Mouse (Mus musculus): ENCODE data around the gene Exoc3l4. TPM values are rescaled to one million over a fixed set of nuclear protein-coding genes. Genes with fewer than 3 reads are reported as not detected.

Exoc3l4 gene
- 6.5 and 10.0 TPM in 2 replicates for polyA plus RNA-seq (2012; rRNA removed)

GRCm38 (mm10) chr12:111416921-111417779, at the start of gene Exoc3l4:
Gene Exoc3l4, plus strand, starts transcription at chr12:111417017.
- Histone ChIP-seq H3K4me3 (replicated peaks; ENCODE audit: insufficient read depth, low read depth, low read length) (no peak within 1 kb of the TSS), H3K4me1 (ENCODE audit: control insufficient read depth, insufficient read depth, low read length) (no peaks in the 10 kb centered on the region), H3K27ac (ENCODE audit: insufficient read depth, low read length) (no peak within 1 kb of the TSS), H3K27me3 (ENCODE audit: control insufficient read depth, insufficient read depth, low read length) (no peaks in the 10 kb centered on the region)
- no peak for TF ChIP-seq CTCF (IDR thresholded peaks at IDR 0.05; ENCODE audit: borderline replicate concordance, insufficient read depth, low read depth, low read length)
- TF ChIP-seq POLR2A (IDR thresholded peaks at IDR 0.05; ENCODE audit: borderline replicate concordance, insufficient read depth, low read length) = no peak
- no peak for DNase-seq
- whole genome bisulfite sequencing = 16% methylated on average over 17 of the region's 17 CpGs

- no peaks in the 10 kb centered on the region for H3K27me3 ChIP-seq (ENCODE audit: control insufficient read depth, insufficient read depth, low read length)
- TF ChIP-seq CTCF (IDR thresholded peaks at IDR 0.05; ENCODE audit: borderline replicate concordance, insufficient read depth, low read depth, low read length) (no peak), POLR2A (IDR thresholded peaks at IDR 0.05; ENCODE audit: borderline replicate concordance, insufficient read depth, low read length) (no peak)
- 58% methylated on average over 7 of the region's 7 CpGs for WGBS
- no peak overlapping the region for H3K4me3 ChIP-seq (replicated peaks; ENCODE audit: insufficient read depth, low read depth, low read length)
- no peak for DNase-seq
- H3K27ac ChIP-seq (ENCODE audit: insufficient read depth, low read length) = no peak overlapping the region
- peaks cover 24% of the 10 kb centered on the region for H3K4me1 ChIP-seq (ENCODE audit: control insufficient read depth, insufficient read depth, low read length)
Measured at GRCm38 (mm10) chr12:111367065-111367464, 49.8 kb upstream of the Exoc3l4 start.

- Histone ChIP-seq H3K27ac (ENCODE audit: insufficient read depth, low read length) (no peak overlapping the region), H3K4me3 (replicated peaks; ENCODE audit: insufficient read depth, low read depth, low read length) (no peak overlapping the region), H3K4me1 (ENCODE audit: control insufficient read depth, insufficient read depth, low read length) (peaks cover 15% of the 10 kb centered on the region), H3K27me3 (ENCODE audit: control insufficient read depth, insufficient read depth, low read length) (no peaks in the 10 kb centered on the region)
- 55% methylated on average over 4 of the region's 4 CpGs for WGBS
- DNase-seq = no peak
- TF ChIP-seq CTCF (IDR thresholded peaks at IDR 0.05; ENCODE audit: borderline replicate concordance, insufficient read depth, low read depth, low read length) = 0 out of 2 replicates have a peak, but pooled peaks have one; percentile 8
- TF ChIP-seq POLR2A (IDR thresholded peaks at IDR 0.05; ENCODE audit: borderline replicate concordance, insufficient read depth, low read length) = no peak
Measured at GRCm38 (mm10) chr12:111370249-111370648, 46.6 kb upstream of the Exoc3l4 start.

DNA sequence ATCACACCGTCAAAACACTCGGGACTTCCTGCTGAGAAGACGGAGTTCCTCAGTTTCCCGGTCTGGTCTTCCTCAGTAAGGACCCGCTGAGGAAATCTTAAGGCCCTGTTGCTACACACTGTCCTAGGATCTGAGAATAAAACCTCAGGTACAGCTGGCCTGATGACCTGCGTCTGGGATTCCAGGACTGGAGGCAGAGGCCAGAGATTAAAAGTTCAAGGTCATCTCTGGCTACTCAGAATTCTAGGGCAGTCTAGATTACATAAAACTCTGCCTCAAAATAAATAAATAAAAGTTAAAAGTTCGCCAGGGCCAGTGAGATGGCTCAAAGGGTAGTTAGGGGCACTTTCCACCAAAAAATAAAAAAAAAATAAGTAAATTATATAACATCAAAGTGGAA, 44.9 kb upstream of the Exoc3l4 start:
- H3K4me3 ChIP-seq (replicated peaks; ENCODE audit: insufficient read depth, low read depth, low read length) = no peak overlapping the region
- H3K27ac ChIP-seq (ENCODE audit: insufficient read depth, low read length) = no peak overlapping the region
- no peak for TF ChIP-seq CTCF (IDR thresholded peaks at IDR 0.05; ENCODE audit: borderline replicate concordance, insufficient read depth, low read depth, low read length)
- no peak for TF ChIP-seq POLR2A (IDR thresholded peaks at IDR 0.05; ENCODE audit: borderline replicate concordance, insufficient read depth, low read length)
- no peaks in the 10 kb centered on the region for H3K27me3 ChIP-seq (ENCODE audit: control insufficient read depth, insufficient read depth, low read length)
- peaks cover 6% of the 10 kb centered on the region for H3K4me1 ChIP-seq (ENCODE audit: control insufficient read depth, insufficient read depth, low read length)
- 78% methylated on average over 7 of the region's 7 CpGs for WGBS
- no peak for DNase-seq

GRCm38 (mm10) chr12:111373411-111373810, 43.4 kb upstream of the Exoc3l4 start:
- no peak for DNase-seq
- WGBS = 63% methylated on average over 6 of the region's 6 CpGs
- Histone ChIP-seq H3K4me1 (ENCODE audit: control insufficient read depth, insufficient read depth, low read length) (peaks cover 2% of the 10 kb centered on the region), H3K27me3 (ENCODE audit: control insufficient read depth, insufficient read depth, low read length) (no peaks in the 10 kb centered on the region), H3K4me3 (replicated peaks; ENCODE audit: insufficient read depth, low read depth, low read length) (no peak overlapping the region), H3K27ac (ENCODE audit: insufficient read depth, low read length) (no peak overlapping the region)
- TF ChIP-seq CTCF (IDR thresholded peaks at IDR 0.05; ENCODE audit: borderline replicate concordance, insufficient read depth, low read depth, low read length) = no peak
- no peak for TF ChIP-seq POLR2A (IDR thresholded peaks at IDR 0.05; ENCODE audit: borderline replicate concordance, insufficient read depth, low read length)

DNA sequence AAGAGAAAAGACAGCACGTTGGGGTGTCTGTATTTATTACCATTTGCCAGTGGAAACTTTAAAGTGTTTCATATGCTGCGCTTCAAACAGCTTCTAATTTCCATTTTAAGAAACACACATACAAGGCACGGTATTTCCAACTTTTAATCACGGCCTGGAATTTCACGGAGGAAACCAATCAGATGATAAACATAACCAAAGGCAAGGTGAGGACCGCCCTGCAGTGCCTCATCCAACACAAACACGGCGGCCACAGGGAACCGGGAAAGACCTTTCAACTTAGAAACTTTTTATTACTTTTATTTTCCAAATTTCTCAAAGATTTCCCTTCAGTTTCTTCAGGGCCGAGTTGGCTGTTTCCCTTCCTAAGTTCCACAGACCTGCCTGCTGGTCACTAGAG, 42.1 kb upstream of the Exoc3l4 start:
- Histone ChIP-seq H3K4me3 (replicated peaks; ENCODE audit: insufficient read depth, low read depth, low read length) (no peak overlapping the region), H3K4me1 (ENCODE audit: control insufficient read depth, insufficient read depth, low read length) (peaks cover 2% of the 10 kb centered on the region), H3K27me3 (ENCODE audit: control insufficient read depth, insufficient read depth, low read length) (no peaks in the 10 kb centered on the region), H3K27ac (ENCODE audit: insufficient read depth, low read length) (no peak overlapping the region)
- WGBS = 55% methylated on average over 10 of the region's 10 CpGs
- TF ChIP-seq POLR2A (IDR thresholded peaks at IDR 0.05; ENCODE audit: borderline replicate concordance, insufficient read depth, low read length) (no peak), CTCF (IDR thresholded peaks at IDR 0.05; ENCODE audit: borderline replicate concordance, insufficient read depth, low read depth, low read length) (no peak)
- no peak for DNase-seq

- H3K4me3 ChIP-seq (replicated peaks; ENCODE audit: insufficient read depth, low read depth, low read length) = peak overlapping the region; percentile 76
- DNase-seq = no peak
- no peaks in the 10 kb centered on the region; the same call in 1 of the 2 replicates for H3K4me1 ChIP-seq (ENCODE audit: control insufficient read depth, insufficient read depth, low read length)
- TF ChIP-seq CTCF (IDR thresholded peaks at IDR 0.05; ENCODE audit: borderline replicate concordance, insufficient read depth, low read depth, low read length) = no peak
- TF ChIP-seq POLR2A (IDR thresholded peaks at IDR 0.05; ENCODE audit: borderline replicate concordance, insufficient read depth, low read length) = no peak
- no peaks in the 10 kb centered on the region for H3K27me3 ChIP-seq (ENCODE audit: control insufficient read depth, insufficient read depth, low read length)
- H3K27ac ChIP-seq (ENCODE audit: insufficient read depth, low read length) = no peak overlapping the region
- WGBS = 23% methylated on average over 12 of the region's 12 CpGs
Measured at GRCm38 (mm10) chr12:111375559-111375958, 41.3 kb upstream of the Exoc3l4 start.

GRCm38 (mm10) chr12:111376053-111376452, 40.8 kb upstream of the Exoc3l4 start:
- peak overlapping the region; percentile 76 for H3K4me3 ChIP-seq (replicated peaks; ENCODE audit: insufficient read depth, low read depth, low read length)
- DNase-seq = no peak
- 8% methylated on average over 6 of the region's 6 CpGs for WGBS
- H3K4me1 ChIP-seq (ENCODE audit: control insufficient read depth, insufficient read depth, low read length) = no peaks in the 10 kb centered on the region; the same call in 1 of the 2 replicates
- no peaks in the 10 kb centered on the region for H3K27me3 ChIP-seq (ENCODE audit: control insufficient read depth, insufficient read depth, low read length)
- H3K27ac ChIP-seq (ENCODE audit: insufficient read depth, low read length) = no peak overlapping the region
- no peak for TF ChIP-seq CTCF (IDR thresholded peaks at IDR 0.05; ENCODE audit: borderline replicate concordance, insufficient read depth, low read depth, low read length)
- no peak for TF ChIP-seq POLR2A (IDR thresholded peaks at IDR 0.05; ENCODE audit: borderline replicate concordance, insufficient read depth, low read length)

Measured in cerebellum, adult 2 months (tissue).